Mouse (Mus musculus) intestine, postnatal 0 days (tissue): Measurements from ENCODE around the gene 4930519G04Rik. TPM values are rescaled to one million over a fixed set of nuclear protein-coding genes. Genes with fewer than 3 reads are reported as not detected.
"Not testable (repeated sequence)": the region's sequence is repeated elsewhere in the genome, so short reads cannot be mapped to it uniquely, and the experiment has no call there.

Experiments used
- ATAC-seq: fragments of 200-750 bp; cut with Nextera tagmentation; 2 replicates; pipeline ENCODE4 v1.8.0; 2017; ENCODE audit warnings: mild to moderate bottlenecking, moderate TSS enrichment, moderate library complexity
- H3K27ac ChIP-seq: fragments of 300-500 bp; sonication (generic); 2 replicates; pipeline ENCODE4 v1.5.1; 2014; ENCODE audit warnings: mild to moderate bottlenecking, low read depth, low read length, moderate library complexity
- H3K27me3 ChIP-seq: fragments of 300-500 bp; sonication (generic); replicated peaks from 2 replicates; pipeline ENCODE4 v1.6.1; 2014; ENCODE audit warnings: low read length, mixed read lengths; ENCODE audit not compliant: control insufficient read depth, insufficient read depth
- H3K36me3 ChIP-seq: fragments of 300-500 bp; sonication (generic); 2 replicates; pipeline ENCODE4 v1.6.1; 2014; ENCODE audit warnings: mild to moderate bottlenecking, moderate library complexity; ENCODE audit not compliant: control insufficient read depth, insufficient read depth
- H3K4me1 ChIP-seq: fragments of 300-500 bp; sonication (generic); replicated peaks from 2 replicates; pipeline ENCODE4 v1.6.1; 2014; ENCODE audit warnings: antibody characterized with exemption, low read length, mixed read lengths; ENCODE audit not compliant: control insufficient read depth, insufficient read depth
- H3K4me2 ChIP-seq: fragments of 300-500 bp; sonication (generic); replicated peaks from 2 replicates; pipeline ENCODE4 v1.6.1; 2014; ENCODE audit warnings: low read depth, mild to moderate bottlenecking, moderate library complexity
- H3K4me3 ChIP-seq: fragments of 300-500 bp; sonication (generic); 2 replicates; pipeline ENCODE4 v1.5.1; 2014; ENCODE audit warnings: low read depth, low read length
- H3K9ac ChIP-seq: fragments of 300-500 bp; sonication (generic); 2 replicates; pipeline ENCODE4 v1.6.1; 2014; ENCODE audit warnings: mild to moderate bottlenecking, low read depth, low read length
- H3K9me3 ChIP-seq: fragments of 300-500 bp; sonication (generic); 2 replicates; pipeline ENCODE4 v1.6.1; 2016; ENCODE audit warnings: mixed run types; ENCODE audit not compliant: control insufficient read depth
- CTCF ChIP-seq: sonication (generic); IDR thresholded peaks from 2 replicates; pipeline ENCODE4 v1.5.1; 2016; ENCODE audit warnings: low read depth, mild to moderate bottlenecking, control low read depth, antibody characterized with exemption, moderate library complexity
- WGBS: fragments of 180-500 bp; shearing (Covaris S2); extraction: QIAGEN DNeasy Blood & Tissue Kit; methylation state at CpG from one replicate; pipeline ENCODE4 v1.1.7; 2014; 5-methylcytosine and 5-hydroxymethylcytosine counted together
- polyA plus RNA-seq: library from polyadenylated mRNA; unstranded; fragments of >200 nt; fragmentation: Nextera tagmentation; extraction: Ambion mirVana; gene quantifications from 2 replicates; pipeline ENCODE4 v1.2.1, GENCODE M21; 2015

The 4930519G04Rik gene
- polyA plus RNA-seq, 1 experiment from 2014 or later, result not detected

- Histone ChIP-seq H3K4me3 (no peak overlapping the region), H3K9me3 (no peaks in the 10 kb centered on the region), H3K27ac (no peak overlapping the region), H3K4me2 (no peak overlapping the region), H3K4me1 (no peaks in the 10 kb centered on the region), H3K27me3 (no peaks in the 10 kb centered on the region), H3K9ac (no peak overlapping the region), H3K36me3 (no peaks in the 10 kb centered on the region)
- ATAC-seq, result no peak
- WGBS, result 77% methylated on average over 3 of the region's 3 CpGs
- TF ChIP-seq CTCF, result no peak
These were observed 23.7 kb upstream of the 4930519G04Rik start for GRCm38 (mm10) chr5:114829740-114830139.

- TF ChIP-seq CTCF, result no peak
- Histone ChIP-seq H3K27ac (no peak overlapping the region), H3K9me3 (no peaks in the 10 kb centered on the region), H3K36me3 (no peaks in the 10 kb centered on the region), H3K9ac (no peak overlapping the region), H3K4me2 (no peak overlapping the region), H3K4me3 (no peak overlapping the region), H3K4me1 (no peaks in the 10 kb centered on the region), H3K27me3 (no peaks in the 10 kb centered on the region)
- ATAC-seq, result no peak
- WGBS, result 55% methylated on average over 12 of the region's 12 CpGs
These were observed 16.6 kb upstream of the 4930519G04Rik start for GRCm38 (mm10) chr5:114836886-114837285.

GRCm38 (mm10) chr5:114840481-114840880 lies 13.0 kb upstream of the 4930519G04Rik start:
- H3K9me3 ChIP-seq, H3K4me3 ChIP-seq, ATAC-seq, H3K4me2 ChIP-seq, H3K4me1 ChIP-seq, H3K27me3 ChIP-seq, H3K36me3 ChIP-seq, H3K9ac ChIP-seq, H3K27ac ChIP-seq: not testable (repeated sequence)
- WGBS, result 57% methylated on average over 5 of the region's 5 CpGs

- not testable (repeated sequence) for H3K36me3 ChIP-seq, H3K27ac ChIP-seq, H3K27me3 ChIP-seq, H3K9ac ChIP-seq, H3K4me1 ChIP-seq, H3K4me3 ChIP-seq, ATAC-seq, H3K9me3 ChIP-seq, H3K4me2 ChIP-seq
- WGBS, result 45% methylated on average over 3 of the region's 3 CpGs
These were observed 11.3 kb upstream of the 4930519G04Rik start for GRCm38 (mm10) chr5:114842155-114842554.

- WGBS, result 82% methylated on average over 5 of the region's 5 CpGs
- no peaks in the 10 kb centered on the region for H3K4me1 ChIP-seq
- no peak for TF ChIP-seq CTCF
- no peak overlapping the region for H3K4me2 ChIP-seq
- H3K9me3 ChIP-seq, result no peaks in the 10 kb centered on the region
- no peak overlapping the region for H3K27ac ChIP-seq
- ATAC-seq, result no peak
- H3K4me3 ChIP-seq, result no peak overlapping the region
- no peaks in the 10 kb centered on the region for H3K36me3 ChIP-seq
- H3K9ac ChIP-seq, result no peak overlapping the region
- no peaks in the 10 kb centered on the region for H3K27me3 ChIP-seq
These were observed 10.8 kb upstream of the 4930519G04Rik start for GRCm38 (mm10) chr5:114842674-114843073.

- H3K9me3 ChIP-seq, ATAC-seq, H3K4me2 ChIP-seq, H3K36me3 ChIP-seq, H3K9ac ChIP-seq, H3K4me1 ChIP-seq, H3K27me3 ChIP-seq, H3K4me3 ChIP-seq, H3K27ac ChIP-seq: not testable (repeated sequence)
- WGBS, result 83% methylated on average over 2 of the region's 2 CpGs
These were observed 9.1 kb upstream of the 4930519G04Rik start for GRCm38 (mm10) chr5:114844371-114844770.

- Histone ChIP-seq H3K4me3 (no peak overlapping the region), H3K4me2 (no peak overlapping the region), H3K4me1 (0 out of 2 replicates have a peak, but pooled peaks cover 4% of the 10 kb centered on the region), H3K27ac (no peak overlapping the region), H3K27me3 (no peaks in the 10 kb centered on the region), H3K9me3 (no peaks in the 10 kb centered on the region), H3K9ac (no peak overlapping the region), H3K36me3 (no peaks in the 10 kb centered on the region)
- peak; percentile 65 for ATAC-seq
- no peak for TF ChIP-seq CTCF
- 86% methylated on average over 20 of the region's 20 CpGs for WGBS
These were observed 1.8 kb upstream of the 4930519G04Rik start for GRCm38 (mm10) chr5:114851565-114852236.
